Mouse (Mus musculus): ENCODE measurements around the gene Slc17a1. TPM values are rescaled to one million over a fixed set of nuclear protein-coding genes. Genes with fewer than 3 reads are reported as not detected.

Gene Slc17a1
- total RNA-seq, 2 experiments from 2014 or later = not detected

DNA sequence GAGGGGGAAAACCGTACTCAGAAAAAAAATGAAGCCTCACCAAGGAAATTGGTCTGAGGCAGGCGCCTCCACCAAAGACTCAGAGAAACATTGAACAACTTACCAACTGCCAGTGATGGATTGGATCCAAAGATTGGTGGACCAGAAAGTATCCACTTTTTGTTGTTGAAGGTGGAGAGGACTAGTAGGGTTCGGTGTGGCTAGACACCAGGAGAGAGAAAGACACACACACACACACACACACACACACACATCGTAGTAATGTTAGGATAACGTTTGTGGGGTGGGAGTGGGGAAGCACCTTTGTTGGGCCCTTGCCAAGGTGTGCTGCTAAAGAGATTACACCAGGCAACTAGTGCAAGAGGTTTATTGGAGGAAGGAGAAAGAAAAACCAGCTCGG, 550 bp upstream of the Slc17a1 start:
- DNase-seq (ENCODE audit: low spot score in 2 of 2) = no peak
- no peak for TF ChIP-seq CTCF (conservative IDR thresholded peaks at IDR 0.05)
- no peak overlapping the region for H3K27ac ChIP-seq
- H3K4me3 ChIP-seq = no peak overlapping the region

DNA sequence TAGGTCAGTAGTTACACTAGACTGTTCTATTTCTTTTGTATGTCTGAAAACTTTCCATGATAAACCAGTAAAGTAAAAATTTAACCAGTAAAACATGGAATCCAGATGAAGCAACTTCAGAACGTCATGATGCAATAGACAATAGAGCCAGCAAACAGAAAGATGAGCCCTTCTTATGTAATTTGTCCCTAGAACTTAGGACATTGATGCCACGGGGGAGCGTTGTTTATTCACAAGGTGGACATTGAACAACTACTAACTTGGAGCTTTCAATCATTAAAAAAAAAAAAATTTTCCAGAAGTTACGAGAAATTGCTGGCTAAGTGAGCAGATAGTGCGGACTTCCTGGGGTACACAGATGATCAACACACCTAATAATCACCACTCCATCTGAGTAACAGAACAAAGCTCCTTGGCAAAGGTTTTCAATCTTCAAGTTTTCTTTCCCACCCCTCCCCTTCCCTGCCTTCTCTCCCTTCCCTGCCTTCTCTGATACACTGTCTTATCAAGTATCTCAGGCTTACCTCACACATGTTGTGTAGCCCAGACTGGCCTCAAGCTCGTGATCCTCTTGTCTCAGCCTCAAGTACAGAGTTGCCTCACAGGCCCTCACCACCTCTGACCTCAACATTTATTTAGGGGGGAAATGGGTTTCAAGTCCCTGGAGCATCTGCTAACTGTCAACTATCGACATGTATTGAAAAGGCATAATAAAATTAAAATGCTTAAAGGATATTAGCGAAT, 1.4 kb downstream of the Slc17a1 start:
- no peak for TF ChIP-seq CTCF (conservative IDR thresholded peaks at IDR 0.05)
- no peak overlapping the region for H3K27ac ChIP-seq
- H3K4me3 ChIP-seq = no peak overlapping the region
- DNase-seq (ENCODE audit: low spot score in 2 of 2) = no peak

DNA sequence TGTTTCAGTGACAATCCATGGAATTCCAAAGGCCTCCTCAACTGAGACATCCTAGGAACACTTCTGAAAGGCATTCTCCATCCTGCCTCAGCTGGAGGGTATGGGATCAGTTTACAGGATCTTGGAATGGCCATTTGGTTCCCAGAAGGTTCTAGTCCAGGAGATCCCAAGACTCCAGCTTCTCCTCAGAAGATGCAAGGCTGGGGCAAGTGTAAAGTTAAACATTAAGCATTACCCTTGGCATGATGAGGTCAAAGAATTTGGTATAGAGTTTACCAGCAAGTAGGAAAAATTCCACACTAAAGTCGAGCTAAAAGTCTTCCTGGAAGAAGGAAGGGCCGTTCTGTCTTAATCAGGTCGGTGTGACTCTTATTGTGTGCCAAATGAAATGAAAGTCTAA, 2.4 kb downstream of the Slc17a1 start:
- DNase-seq (ENCODE audit: low spot score in 2 of 2) = no peak
- H3K27ac ChIP-seq = no peak overlapping the region
- no peak overlapping the region for H3K4me3 ChIP-seq
- TF ChIP-seq CTCF (conservative IDR thresholded peaks at IDR 0.05) = no peak

DNA sequence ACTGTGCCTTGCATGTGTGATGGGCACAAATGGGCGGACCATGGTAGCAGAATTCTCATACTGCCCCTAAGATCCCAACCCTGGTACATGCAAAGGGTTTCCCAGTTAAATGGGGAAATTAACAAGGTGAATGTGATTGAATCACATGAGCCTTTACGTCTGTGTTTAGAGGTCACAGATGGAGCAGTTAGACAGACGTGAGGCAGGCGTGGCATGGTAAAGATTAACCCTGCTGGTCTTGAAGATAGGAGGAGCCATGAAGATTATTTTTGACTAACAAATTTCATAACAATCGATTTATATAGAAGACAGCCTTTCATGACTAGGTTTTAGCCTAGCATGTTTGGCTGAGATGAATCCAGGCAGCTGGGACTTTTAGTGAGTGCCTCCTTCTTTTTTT, 5.6 kb downstream of the Slc17a1 start:
- DNase-seq (ENCODE audit: low spot score in 2 of 2) = no peak
- no peak for TF ChIP-seq CTCF (conservative IDR thresholded peaks at IDR 0.05)
- H3K27ac ChIP-seq = no peak overlapping the region

DNA sequence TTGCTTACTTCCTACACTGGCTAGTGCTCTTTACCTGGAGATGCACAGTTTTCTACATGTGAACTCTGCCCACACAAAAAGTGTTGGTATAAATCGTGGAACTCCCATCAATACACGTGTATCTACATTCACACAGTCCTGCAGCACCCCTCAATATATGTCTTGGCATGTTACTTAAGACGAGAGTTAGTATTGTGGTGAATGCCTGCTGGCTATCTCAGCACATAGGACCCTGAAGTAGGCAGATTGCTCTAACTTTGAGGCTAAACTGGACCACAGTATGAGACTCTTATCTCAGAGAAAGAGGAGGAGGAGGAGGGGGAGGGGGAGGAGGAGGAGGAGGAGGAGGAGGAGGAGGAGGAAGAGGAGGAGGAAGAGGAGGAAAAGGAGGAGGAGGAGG, 11.6 kb downstream of the Slc17a1 start:
- DNase-seq (ENCODE audit: low spot score in 2 of 2) = no peak
- H3K27ac ChIP-seq = no peak overlapping the region
- no peak for TF ChIP-seq CTCF (conservative IDR thresholded peaks at IDR 0.05)
- no peak overlapping the region for H3K4me3 ChIP-seq

More for the DNA sequence above, 5.6 kb downstream of the Slc17a1 start:
- no peak overlapping the region for H3K4me3 ChIP-seq

DNA sequence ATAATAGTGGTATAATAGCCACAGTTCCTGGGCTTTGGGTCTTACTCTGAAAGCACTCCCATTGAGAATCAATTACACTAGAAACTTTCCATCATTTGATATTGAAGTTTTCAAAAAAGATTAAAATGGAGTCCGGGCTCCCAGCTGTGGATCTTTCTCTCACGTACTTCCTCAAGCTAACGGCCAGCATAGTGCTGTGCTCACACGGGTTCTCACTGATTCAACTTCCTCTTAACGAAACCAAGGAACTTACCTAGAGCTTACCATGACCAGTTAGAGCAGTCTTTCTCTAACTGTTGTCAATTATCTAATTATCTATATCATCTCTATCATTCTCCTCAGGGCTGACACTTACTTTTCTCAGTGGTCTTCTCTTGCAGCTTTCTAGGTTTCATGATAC, 12.1 kb downstream of the Slc17a1 start:
- H3K4me3 ChIP-seq = no peak overlapping the region
- TF ChIP-seq CTCF (conservative IDR thresholded peaks at IDR 0.05) = no peak
- DNase-seq (ENCODE audit: low spot score in 2 of 2) = no peak
- no peak overlapping the region for H3K27ac ChIP-seq

DNA sequence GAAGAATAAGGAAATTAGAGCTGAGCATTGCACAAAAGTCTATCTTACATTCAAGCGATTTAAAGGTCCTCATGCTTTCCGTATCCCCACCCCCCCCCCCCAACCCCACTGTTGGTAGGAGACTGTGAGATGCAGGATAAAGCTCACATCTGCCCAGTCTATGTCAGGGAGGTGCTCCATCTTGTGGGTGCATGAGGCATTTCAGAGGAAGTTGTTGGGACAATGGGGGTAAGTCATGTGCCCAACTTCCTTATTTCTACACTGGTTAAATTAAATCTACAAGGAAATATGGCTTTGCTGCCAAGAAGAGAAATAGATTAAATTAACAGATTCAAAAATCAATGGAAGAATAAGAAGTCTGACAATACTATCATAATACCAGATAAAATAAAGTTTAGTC, 18.0 kb downstream of the Slc17a1 start:
- no peak overlapping the region for H3K4me3 ChIP-seq
- TF ChIP-seq CTCF (conservative IDR thresholded peaks at IDR 0.05) = peak; percentile 67
- peak in 1 of 2 experiments; percentile 12 for DNase-seq (ENCODE audit: low spot score in 2 of 2)
- H3K27ac ChIP-seq = no peak overlapping the region

DNA sequence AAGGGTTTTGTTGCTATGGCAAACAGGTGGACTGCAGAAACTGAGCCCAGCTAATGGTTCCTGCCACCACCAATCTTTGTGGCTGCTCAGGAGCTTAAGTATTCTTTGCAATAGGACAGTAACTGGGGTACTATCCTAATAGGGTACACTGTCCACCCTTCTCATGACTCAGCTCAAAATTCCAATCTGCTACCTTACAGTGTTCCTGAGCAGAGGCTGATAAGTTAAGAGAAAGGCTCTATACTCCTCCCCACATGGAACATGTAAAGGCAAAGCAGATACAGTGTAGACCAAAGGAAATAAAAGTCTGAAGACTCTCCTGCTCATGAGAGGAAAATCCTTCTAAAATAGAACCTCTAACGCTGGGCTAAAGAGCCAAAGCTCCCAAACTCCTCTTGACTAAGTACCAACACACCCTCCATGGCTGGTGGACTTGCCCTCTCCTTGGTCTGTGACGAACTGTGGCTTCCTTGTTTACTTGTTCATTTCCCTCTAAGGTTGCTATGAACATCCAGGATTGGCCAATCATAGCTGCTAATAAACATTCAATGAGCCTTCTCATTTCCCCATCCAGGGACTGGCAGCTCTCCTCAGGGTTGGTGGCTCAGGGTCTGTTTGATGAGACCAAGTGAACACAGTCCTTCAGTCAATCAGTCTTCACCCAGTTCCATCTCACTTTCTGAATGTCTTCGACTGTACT, 19.6 kb downstream of the Slc17a1 start:
- TF ChIP-seq CTCF (conservative IDR thresholded peaks at IDR 0.05) = no peak
- DNase-seq (ENCODE audit: low spot score in 2 of 2) = no peak
- H3K4me3 ChIP-seq = no peak overlapping the region
- no peak overlapping the region for H3K27ac ChIP-seq

DNA sequence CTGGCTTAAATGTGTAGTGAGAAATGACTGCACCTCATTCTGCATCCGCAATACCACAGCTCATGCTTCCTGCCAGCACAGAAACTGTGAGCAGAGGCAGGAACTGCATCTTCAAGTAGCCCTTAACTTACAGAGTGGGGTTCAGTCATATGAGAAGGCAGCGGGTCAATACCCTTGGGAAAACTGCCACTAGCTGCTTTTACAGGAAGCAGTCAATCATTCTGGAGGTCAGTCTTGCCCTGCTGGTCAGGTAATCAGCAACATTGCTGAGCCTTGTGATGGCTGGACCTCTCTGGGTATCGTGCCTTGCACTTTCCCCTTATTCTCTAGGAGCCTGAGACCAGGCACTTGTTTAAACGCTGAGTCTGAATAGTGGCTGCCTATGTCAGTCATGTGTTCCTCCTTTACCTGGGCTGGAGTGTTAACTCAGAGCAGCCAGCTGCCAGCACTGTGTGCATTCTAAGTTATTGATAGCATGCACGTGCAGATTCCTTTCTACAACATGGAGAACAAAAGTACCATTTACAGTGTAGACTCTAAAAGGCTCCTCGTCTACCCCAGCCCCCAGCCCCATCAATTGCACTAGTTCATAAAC, 21.6 kb downstream of the Slc17a1 start:
- Histone ChIP-seq H3K4me3 (no peak overlapping the region), H3K27ac (no peak overlapping the region)
- no peak for DNase-seq (ENCODE audit: low spot score in 2 of 2)
- TF ChIP-seq CTCF (conservative IDR thresholded peaks at IDR 0.05) = no peak

DNA sequence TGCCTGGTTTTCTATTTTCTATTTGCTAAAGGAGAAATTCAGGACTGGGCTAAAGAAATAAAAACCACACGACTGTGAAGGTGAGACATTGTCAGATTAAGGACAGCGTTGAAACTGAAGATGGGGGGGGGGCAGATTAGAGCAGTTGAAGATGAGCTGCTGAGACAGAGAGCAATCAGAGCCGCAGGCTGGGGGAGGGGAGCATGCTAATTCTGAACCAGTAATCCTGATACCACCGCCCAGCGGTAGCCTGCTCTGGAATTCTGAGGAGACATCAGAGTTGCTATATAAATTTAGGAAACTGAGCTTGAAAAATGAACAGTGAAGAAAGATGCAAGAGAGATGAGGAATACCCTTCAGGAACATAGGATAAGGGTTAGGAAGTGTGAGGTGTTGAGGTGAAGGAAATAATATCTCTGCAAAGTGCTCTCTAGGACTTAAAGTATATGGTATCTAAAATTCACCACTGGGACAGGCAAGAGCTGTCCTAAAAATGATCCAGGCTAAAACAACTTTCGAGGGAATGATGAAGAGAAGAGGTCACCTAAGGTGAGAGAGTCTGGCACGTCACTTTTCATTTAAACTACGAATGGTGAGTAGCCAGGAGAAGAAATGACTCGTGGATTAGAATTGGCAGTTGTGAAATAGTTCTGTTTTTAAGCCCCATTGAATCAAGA, 25.2 kb downstream of the Slc17a1 start:
- no peak overlapping the region for H3K4me3 ChIP-seq
- H3K27ac ChIP-seq = no peak overlapping the region
- no peak for DNase-seq (ENCODE audit: low spot score in 2 of 2)
- no peak for TF ChIP-seq CTCF (conservative IDR thresholded peaks at IDR 0.05)

DNA sequence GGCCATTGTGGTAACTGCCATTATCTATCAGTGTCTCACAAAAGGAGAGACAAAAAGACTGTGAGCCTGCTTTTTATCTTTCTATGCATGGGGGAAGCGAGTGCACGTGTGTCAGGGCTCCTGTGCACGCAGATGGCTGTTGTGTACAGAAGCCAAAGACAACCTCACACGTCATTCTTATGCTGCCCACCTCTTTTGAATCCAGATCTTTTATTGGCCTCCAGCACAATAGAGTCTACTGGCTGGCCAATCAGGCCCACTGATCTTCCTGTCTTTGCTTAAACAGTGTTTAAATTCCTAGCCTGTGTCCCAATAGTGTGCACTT, 25.7 kb downstream of the Slc17a1 start:
- no peak for DNase-seq (ENCODE audit: low spot score in 2 of 2)
- H3K4me3 ChIP-seq = no peak overlapping the region
- no peak overlapping the region for H3K27ac ChIP-seq
- TF ChIP-seq CTCF (conservative IDR thresholded peaks at IDR 0.05) = no peak

DNA sequence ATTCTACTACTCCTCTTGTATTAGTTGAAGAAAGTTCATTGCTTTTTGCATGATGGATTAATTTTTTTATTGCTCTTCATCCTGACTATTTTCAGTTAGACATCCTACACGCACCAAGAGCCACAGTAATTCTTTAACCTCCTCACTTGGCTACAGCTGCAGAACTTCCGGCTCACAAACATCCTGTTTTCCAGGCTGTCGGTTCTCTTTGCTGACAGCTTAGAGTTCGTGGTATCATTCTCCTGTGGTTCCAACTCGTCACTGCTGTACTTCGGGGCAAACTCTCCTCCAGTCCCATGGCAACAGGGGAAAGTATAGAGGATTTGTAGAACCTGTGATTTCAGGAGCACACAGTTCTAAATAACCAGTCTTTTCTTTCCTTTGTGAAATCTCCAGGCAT, 30.7 kb downstream of the Slc17a1 start:
- H3K4me3 ChIP-seq = no peak overlapping the region
- no peak for TF ChIP-seq CTCF (conservative IDR thresholded peaks at IDR 0.05)
- H3K27ac ChIP-seq = no peak overlapping the region
- DNase-seq (ENCODE audit: low spot score in 2 of 2) = no peak

DNA sequence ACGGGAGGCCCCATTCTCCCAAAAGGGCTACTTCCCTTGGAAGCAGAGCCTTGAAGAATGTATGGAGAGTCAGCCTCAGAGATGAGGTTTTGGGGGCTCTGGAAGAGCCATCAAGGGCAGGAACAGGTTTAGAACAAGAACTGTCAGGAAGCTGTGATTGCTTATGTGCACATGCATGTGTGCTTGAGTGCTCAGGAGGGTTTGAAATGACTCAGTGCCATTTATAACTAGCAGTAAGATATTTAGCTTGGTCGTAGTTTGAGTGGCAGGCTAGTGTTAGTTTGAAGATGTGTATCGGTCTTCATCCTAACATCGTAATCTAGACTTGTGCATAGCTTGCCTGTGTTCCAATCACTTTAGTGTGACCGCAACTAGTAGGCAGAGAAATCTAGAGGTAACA, 39.4 kb downstream of the Slc17a1 start:
- no peak overlapping the region for H3K4me3 ChIP-seq
- DNase-seq (ENCODE audit: low spot score in 2 of 2) = no peak
- no peak for TF ChIP-seq CTCF (conservative IDR thresholded peaks at IDR 0.05)
- no peak overlapping the region for H3K27ac ChIP-seq

Data from layer of hippocampus, adult 2 months (tissue).